Mouse (Mus musculus) MEL (cell line): ENCODE results near the gene Npm3.

ENCODE experiments used
- CHD2 ChIP-seq: IDR thresholded peaks from 2 replicates; pipeline ENCODE4 v1.6.1; 2011; ENCODE audit warnings: low read length, improper control_type of control experiment
- CTCF ChIP-seq, 3 experiments: IDR thresholded peaks in 2 of 3; conservative IDR thresholded peaks in 1 of 3; 2 replicates each; pipeline ENCODE4 v1.5.1; 2011 to 2012; ENCODE audit warnings: low read length in 3 of 3, low read depth in 2 of 3, mild to moderate bottlenecking in 2 of 3, improper control_type of control experiment in 1 of 3, inconsistent platforms in 1 of 3, mixed read lengths in 1 of 3, moderate library complexity in 1 of 3; ENCODE audit not compliant: control insufficient read depth in 1 of 3, insufficient read depth in 1 of 3, poor library complexity in 1 of 3, severe bottlenecking in 1 of 3
- ELF1 ChIP-seq: IDR thresholded peaks from 2 replicates; pipeline ENCODE4 v1.6.1; 2014; ENCODE audit warnings: low read depth, mild to moderate bottlenecking, inconsistent platforms, low read length, improper control_type of control experiment, moderate library complexity
- EP300 ChIP-seq, 2 experiments: IDR thresholded peaks; 2 replicates each; pipeline ENCODE4 v1.6.1; 2011; ENCODE audit warnings: improper control_type of control experiment in 2 of 2, low read length in 2 of 2, low read depth in 1 of 2, mild to moderate bottlenecking in 1 of 2
- GATA1 ChIP-seq: IDR thresholded peaks from 2 replicates; pipeline ENCODE4 v1.6.1; 2011; ENCODE audit warnings: low read depth, low read length, improper control_type of control experiment
- MEF2A ChIP-seq: IDR thresholded peaks from 2 replicates; pipeline ENCODE4 v1.6.1; 2014; ENCODE audit warnings: low read depth, mild to moderate bottlenecking, inconsistent platforms, low read length, improper control_type of control experiment; ENCODE audit not compliant: poor library complexity, insufficient replicate concordance, severe bottlenecking; ENCODE audit errors: extremely low read depth
- POLR2A ChIP-seq, 2 experiments: IDR thresholded peaks; 2 replicates each; pipeline ENCODE4 v1.6.1; 2011 to 2012; ENCODE audit warnings: low read length in 2 of 2, mild to moderate bottlenecking in 2 of 2, control low read depth in 1 of 2, improper control_type of control experiment in 1 of 2, low read depth in 1 of 2, moderate library complexity in 1 of 2; ENCODE audit not compliant: control insufficient read depth in 1 of 2, insufficient read depth in 1 of 2, poor library complexity in 1 of 2
- RAD21 ChIP-seq: IDR thresholded peaks from 2 replicates; pipeline ENCODE4 v1.6.1; 2011; ENCODE audit warnings: mild to moderate bottlenecking, low read depth, low read length, improper control_type of control experiment

- TF ChIP-seq ELF1, result no peak
- no peak; a peak in 1 of 4 replicates for TF ChIP-seq EP300 (IDR thresholded peaks at IDR 0.05; ENCODE audit: low read depth in 1 of 2, low read length in 2 of 2)
- TF ChIP-seq GATA1, result no peak
- no peak for TF ChIP-seq POLR2A (IDR thresholded peaks at IDR 0.05; ENCODE audit: control insufficient read depth in 1 of 2, insufficient read depth in 1 of 2, low read depth in 1 of 2, low read length in 2 of 2, poor library complexity in 1 of 2)
- no peak; a peak in 1 of 6 replicates for TF ChIP-seq CTCF (IDR thresholded peaks at IDR 0.05 in 2 of 3, conservative IDR thresholded peaks at IDR 0.05 in 1 of 3; ENCODE audit: control insufficient read depth in 1 of 3, insufficient read depth in 1 of 3, low read depth in 2 of 3, low read length in 3 of 3, poor library complexity in 1 of 3, severe bottlenecking in 1 of 3)
- TF ChIP-seq MEF2A, result no peak
- TF ChIP-seq CHD2, result no peak
- no peak for TF ChIP-seq RAD21
These were observed 624 bp downstream of the Npm3 start for GRCm38 (mm10) chr19:45748691-45749242.
